Mouse (Mus musculus): ENCODE data around the gene Foxr1. TPM values are rescaled to one million over a fixed set of nuclear protein-coding genes. Genes with fewer than 3 reads are reported as not detected.

The Foxr1 gene
- polyA plus RNA-seq, 1 experiment from 2014 or later, result not detected

GRCm38 (mm10) chr9:44384596-44384995 is 56.3 kb downstream of the Foxr1 start:
- Histone ChIP-seq H3K4me3 (ENCODE audit: low read depth, low read length) (no peak overlapping the region), H3K9ac (replicated peaks; ENCODE audit: low read depth) (no peak overlapping the region), H3K27ac (ENCODE audit: low read length) (no peak overlapping the region), H3K4me2 (replicated peaks; ENCODE audit: low read depth, low read length) (no peak overlapping the region), H3K4me1 (ENCODE audit: insufficient read depth, low read depth, low read length) (peaks cover 4% of the 10 kb centered on the region; the same call in 1 of the 2 replicates), H3K9me3 (ENCODE audit: low read length) (no peaks in the 10 kb centered on the region), H3K36me3 (ENCODE audit: insufficient read depth, low read length) (peaks cover 54% of the 10 kb centered on the region), H3K27me3 (replicated peaks; ENCODE audit: insufficient read depth, low read length) (no peaks in the 10 kb centered on the region)
- DNase-seq (ENCODE audit: low spot score) (no peak), ATAC-seq (no peak)
- 87% methylated on average over 13 of the region's 13 CpGs for WGBS
- no peak for TF ChIP-seq EP300 (IDR thresholded peaks at IDR 0.05)
- TF ChIP-seq CTCF (IDR thresholded peaks at IDR 0.05), result no peak

Small RNAs within 50 kb of the gene (microRNA-seq; reads per million reads assigned to microRNA genes)
- gene Mir7085, result not detected

Other genes with a start within 250 kb of the Foxr1 start
- gene Cbl, start 207.1 kb downstream of the Foxr1 start, polyA plus RNA-seq (2015; fragmentation: Nextera tagmentation; extraction: Ambion mirVana), result 6.8 and 9.3 TPM in 2 replicates
- gene Ccdc153, start 200.5 kb downstream of the Foxr1 start, polyA plus RNA-seq (2015; fragmentation: Nextera tagmentation; extraction: Ambion mirVana), result 59.6 and 60.0 TPM in 2 replicates
- gene Pdzd3, start 189.7 kb downstream of the Foxr1 start, polyA plus RNA-seq (2015; fragmentation: Nextera tagmentation; extraction: Ambion mirVana), result 0.13 TPM in 1 of 2 replicates, not detected in the other
- 9.4 and 10.1 TPM in 2 replicates for gene Nlrx1, start 172.5 kb downstream of the Foxr1 start, polyA plus RNA-seq (2015; fragmentation: Nextera tagmentation; extraction: Ambion mirVana)
- 0.47 and 0.63 TPM in 2 replicates for gene Abcg4, start 152.5 kb downstream of the Foxr1 start, polyA plus RNA-seq (2015; fragmentation: Nextera tagmentation; extraction: Ambion mirVana)
- gene Hinfp, start 135.5 kb downstream of the Foxr1 start, polyA plus RNA-seq (2015; fragmentation: Nextera tagmentation; extraction: Ambion mirVana), result 10.0 and 11.3 TPM in 2 replicates
- gene C2cd2l, start 120.9 kb downstream of the Foxr1 start, polyA plus RNA-seq (2015; fragmentation: Nextera tagmentation; extraction: Ambion mirVana), result 8.1 and 10.3 TPM in 2 replicates
- gene Dpagt1, start 115.1 kb downstream of the Foxr1 start, polyA plus RNA-seq (2015; fragmentation: Nextera tagmentation; extraction: Ambion mirVana), result 38.3 and 42.1 TPM in 2 replicates
- gene H2afx, start 106.4 kb downstream of the Foxr1 start, polyA plus RNA-seq (2015; fragmentation: Nextera tagmentation; extraction: Ambion mirVana), result 50.0 and 52.7 TPM in 2 replicates
- 57.5 and 59.3 TPM in 2 replicates for gene Hmbs, start 96.9 kb downstream of the Foxr1 start, polyA plus RNA-seq (2015; fragmentation: Nextera tagmentation; extraction: Ambion mirVana)
- 24.5 and 26.1 TPM in 2 replicates for gene Vps11, start 79.5 kb downstream of the Foxr1 start, polyA plus RNA-seq (2015; fragmentation: Nextera tagmentation; extraction: Ambion mirVana)
- 11.1 and 11.4 TPM in 2 replicates for gene Hyou1, start 61.6 kb downstream of the Foxr1 start, polyA plus RNA-seq (2015; fragmentation: Nextera tagmentation; extraction: Ambion mirVana)
- gene Slc37a4, start 44.3 kb downstream of the Foxr1 start, polyA plus RNA-seq (2015; fragmentation: Nextera tagmentation; extraction: Ambion mirVana), result 14.7 and 17.7 TPM in 2 replicates
- gene Rps25, start 34.0 kb downstream of the Foxr1 start, polyA plus RNA-seq (2015; fragmentation: Nextera tagmentation; extraction: Ambion mirVana), result 1,758 and 2,031 TPM in 2 replicates
- 133 and 136 TPM in 2 replicates for gene Trappc4, start 33.5 kb downstream of the Foxr1 start, polyA plus RNA-seq (2015; fragmentation: Nextera tagmentation; extraction: Ambion mirVana)
- gene Ccdc84, start 22.6 kb downstream of the Foxr1 start, polyA plus RNA-seq (2015; fragmentation: Nextera tagmentation; extraction: Ambion mirVana), result 24.2 and 24.5 TPM in 2 replicates
- 2.2 and 2.3 TPM in 2 replicates for gene Upk2, start 13.8 kb upstream of the Foxr1 start, polyA plus RNA-seq (2015; fragmentation: Nextera tagmentation; extraction: Ambion mirVana)
- gene Bcl9l, start 41.7 kb upstream of the Foxr1 start, polyA plus RNA-seq (2015; fragmentation: Nextera tagmentation; extraction: Ambion mirVana), result 10.7 and 12.3 TPM in 2 replicates
- 0.17 TPM in 2 replicates for gene Cxcr5, start 120.7 kb upstream of the Foxr1 start, polyA plus RNA-seq (2015; fragmentation: Nextera tagmentation; extraction: Ambion mirVana)
- gene Ddx6, start 163.8 kb upstream of the Foxr1 start, polyA plus RNA-seq (2015; fragmentation: Nextera tagmentation; extraction: Ambion mirVana), result 13.9 and 18.3 TPM in 2 replicates
- gene Treh, start 232.1 kb upstream of the Foxr1 start, polyA plus RNA-seq (2015; fragmentation: Nextera tagmentation; extraction: Ambion mirVana), result not detected in 2 replicates